Mouse (Mus musculus) embryonic facial prominence, embryonic 13.5 days (tissue): ENCODE data around the gene Gbf1. TPM values are rescaled to one million over a fixed set of nuclear protein-coding genes. Genes with fewer than 3 reads are reported as not detected.
A peak's percentile ranks its signal among the peaks of the same experiment; 100 is the strongest.

Source experiments
- ATAC-seq: fragments of 200-750 bp; cut with Nextera tagmentation; 2 replicates; pipeline ENCODE4 v1.8.0; 2017; ENCODE audit warnings: low read depth; ENCODE audit not compliant: insufficient number of reproducible peaks, insufficient read depth, low FRiP score, low TSS enrichment
- H3K27ac ChIP-seq: fragments of 300-500 bp; sonication (generic); 2 replicates; pipeline ENCODE4 v1.5.1; 2015; ENCODE audit warnings: moderate library complexity, mild to moderate bottlenecking, inconsistent platforms
- H3K27me3 ChIP-seq: fragments of 300-500 bp; sonication (generic); 2 replicates; pipeline ENCODE4 v1.6.1; 2015; ENCODE audit warnings: mild to moderate bottlenecking, inconsistent platforms
- H3K36me3 ChIP-seq: fragments of 300-500 bp; sonication (generic); 2 replicates; pipeline ENCODE4 v1.6.1; 2015; ENCODE audit warnings: mild to moderate bottlenecking, inconsistent platforms
- H3K4me1 ChIP-seq: fragments of 300-500 bp; sonication (generic); 2 replicates; pipeline ENCODE4 v1.6.1; 2015; ENCODE audit warnings: inconsistent platforms
- H3K4me2 ChIP-seq: fragments of 300-500 bp; sonication (generic); 2 replicates; pipeline ENCODE4 v1.6.1; 2015; ENCODE audit warnings: moderate library complexity, mild to moderate bottlenecking, inconsistent platforms
- H3K4me3 ChIP-seq: fragments of 300-500 bp; sonication (generic); 2 replicates; pipeline ENCODE4 v1.5.1; 2015; ENCODE audit warnings: mild to moderate bottlenecking, inconsistent platforms
- H3K9ac ChIP-seq: fragments of 300-500 bp; sonication (generic); 2 replicates; pipeline ENCODE4 v1.6.1; 2015; ENCODE audit warnings: mild to moderate bottlenecking, inconsistent platforms
- H3K9me3 ChIP-seq: fragments of 300-500 bp; sonication (generic); 2 replicates; pipeline ENCODE4 v1.6.1; 2016; ENCODE audit warnings: inconsistent platforms
- WGBS: fragments of 180-500 bp; shearing (Covaris S2); methylation state at CpG from one replicate; pipeline ENCODE4 v1.1.7; 2015; ENCODE audit warnings: mixed read lengths; 5-methylcytosine and 5-hydroxymethylcytosine counted together
- polyA plus RNA-seq: library from polyadenylated mRNA; unstranded; fragments of >200 nt; fragmentation: Nextera tagmentation; extraction: Ambion mirVana; gene quantifications from 2 replicates; pipeline ENCODE4 v1.2.1, GENCODE M21; 2015

The Gbf1 gene
- polyA plus RNA-seq, 1 experiment from 2014 or later = 67.6 TPM

GRCm38 (mm10) chr19:46329031-46329641 lies 176.8 kb downstream of the Gbf1 start:
- H3K27me3 ChIP-seq = peaks cover 44% of the 10 kb centered on the region
- peak overlapping the region; percentile 86 for H3K27ac ChIP-seq
- H3K9ac ChIP-seq = peak overlapping the region; percentile 78
- H3K4me3 ChIP-seq = peak overlapping the region; percentile 73
- WGBS = 2% methylated on average over 54 of the region's 54 CpGs
- peaks cover 19% of the 10 kb centered on the region for H3K36me3 ChIP-seq
- ATAC-seq = no peak; the same call in 1 of the 2 replicates
- peaks cover 30% of the 10 kb centered on the region for H3K4me1 ChIP-seq
- no peaks in the 10 kb centered on the region for H3K9me3 ChIP-seq
- peak overlapping the region; percentile 100 for H3K4me2 ChIP-seq

GRCm38 (mm10) chr19:46329951-46330350 lies 177.6 kb downstream of the Gbf1 start:
- ATAC-seq = no peak
- Histone ChIP-seq H3K36me3 (peaks cover 19% of the 10 kb centered on the region), H3K4me1 (peaks cover 30% of the 10 kb centered on the region), H3K27me3 (peaks cover 36% of the 10 kb centered on the region), H3K9ac (no peak overlapping the region), H3K9me3 (no peaks in the 10 kb centered on the region), H3K4me2 (peak overlapping the region; percentile 100), H3K27ac (no peak overlapping the region), H3K4me3 (0 out of 2 replicates have a peak overlapping the region, but pooled peaks have one; percentile 11)
- WGBS = 6% methylated on average over 16 of the region's 16 CpGs

- Histone ChIP-seq H3K4me2 (no peak overlapping the region), H3K27ac (no peak overlapping the region), H3K9me3 (no peaks in the 10 kb centered on the region), H3K4me1 (peaks cover 30% of the 10 kb centered on the region), H3K27me3 (peaks cover 29% of the 10 kb centered on the region), H3K9ac (no peak overlapping the region), H3K4me3 (no peak overlapping the region), H3K36me3 (peaks cover 19% of the 10 kb centered on the region)
- WGBS = 95% methylated on average over 12 of the region's 12 CpGs
- no peak for ATAC-seq
Measured at GRCm38 (mm10) chr19:46330696-46331095, 178.4 kb downstream of the Gbf1 start.

GRCm38 (mm10) chr19:46331326-46331725 lies 179.0 kb downstream of the Gbf1 start:
- WGBS = 89% methylated on average over 14 of the region's 14 CpGs
- H3K36me3 ChIP-seq = peaks cover 19% of the 10 kb centered on the region
- H3K9ac ChIP-seq = no peak overlapping the region
- H3K4me1 ChIP-seq = peaks cover 30% of the 10 kb centered on the region
- no peaks in the 10 kb centered on the region for H3K9me3 ChIP-seq
- H3K4me2 ChIP-seq = no peak overlapping the region
- H3K27me3 ChIP-seq = peaks cover 22% of the 10 kb centered on the region
- no peak overlapping the region for H3K27ac ChIP-seq
- H3K4me3 ChIP-seq = no peak overlapping the region
- no peak for ATAC-seq

GRCm38 (mm10) chr19:46331936-46332335 lies 179.6 kb downstream of the Gbf1 start:
- no peak for ATAC-seq
- H3K36me3 ChIP-seq = peaks cover 19% of the 10 kb centered on the region
- no peak overlapping the region for H3K4me2 ChIP-seq
- H3K27me3 ChIP-seq = peaks cover 16% of the 10 kb centered on the region
- no peak overlapping the region for H3K9ac ChIP-seq
- no peaks in the 10 kb centered on the region for H3K9me3 ChIP-seq
- H3K4me1 ChIP-seq = peaks cover 25% of the 10 kb centered on the region
- 78% methylated on average over 3 of the region's 3 CpGs for WGBS
- no peak overlapping the region for H3K4me3 ChIP-seq
- H3K27ac ChIP-seq = no peak overlapping the region

- H3K9me3 ChIP-seq = no peaks in the 10 kb centered on the region
- H3K4me3 ChIP-seq = no peak overlapping the region
- H3K9ac ChIP-seq = 0 out of 2 replicates have a peak overlapping the region, but pooled peaks have one; percentile 11
- peaks cover 19% of the 10 kb centered on the region for H3K36me3 ChIP-seq
- no peak for ATAC-seq
- H3K4me1 ChIP-seq = peaks cover 25% of the 10 kb centered on the region
- no peak overlapping the region for H3K27ac ChIP-seq
- H3K4me2 ChIP-seq = no peak overlapping the region
- peaks cover 12% of the 10 kb centered on the region for H3K27me3 ChIP-seq
- 36% methylated on average over 7 of the region's 7 CpGs for WGBS
Measured at GRCm38 (mm10) chr19:46332721-46333339, 180.5 kb downstream of the Gbf1 start.

- Histone ChIP-seq H3K4me1 (peaks cover 26% of the 10 kb centered on the region), H3K4me2 (no peak overlapping the region), H3K36me3 (peaks cover 19% of the 10 kb centered on the region), H3K9ac (no peak overlapping the region), H3K9me3 (no peaks in the 10 kb centered on the region), H3K27ac (no peak overlapping the region), H3K4me3 (no peak overlapping the region), H3K27me3 (peaks cover 12% of the 10 kb centered on the region)
- no peak for ATAC-seq
- 91% methylated on average over 3 of the region's 3 CpGs for WGBS
Measured at GRCm38 (mm10) chr19:46333906-46334305, 181.6 kb downstream of the Gbf1 start.

Other genes with a start within 250 kb of the Gbf1 start
- 22.3 TPM in 2 replicates for gene Armh3, start 154.0 kb upstream of the Gbf1 start, polyA plus RNA-seq
- 7.3 and 7.4 TPM in 2 replicates for gene Hps6, start 149.0 kb upstream of the Gbf1 start, polyA plus RNA-seq
- gene Pprc1, start 107.6 kb upstream of the Gbf1 start, polyA plus RNA-seq = 33.2 and 38.8 TPM in 2 replicates
- 121 and 124 TPM in 2 replicates for gene Ldb1, start 107.3 kb upstream of the Gbf1 start, polyA plus RNA-seq
- 89.6 and 96.1 TPM in 2 replicates for gene Nolc1, start 76.6 kb upstream of the Gbf1 start, polyA plus RNA-seq
- 0.25 and 0.28 TPM in 2 replicates for gene Elovl3, start 20.6 kb upstream of the Gbf1 start, polyA plus RNA-seq
- 2.4 and 2.5 TPM in 2 replicates for gene Pitx3, start 4.2 kb upstream of the Gbf1 start, polyA plus RNA-seq
- 9.0 and 9.5 TPM in 2 replicates for gene Nfkb2, start 151.8 kb downstream of the Gbf1 start, polyA plus RNA-seq
- gene Psd, start 174.6 kb downstream of the Gbf1 start, polyA plus RNA-seq = 5.0 and 6.0 TPM in 2 replicates
- gene Fbxl15, start 175.7 kb downstream of the Gbf1 start, polyA plus RNA-seq = 15.1 and 16.5 TPM in 2 replicates
- 177 and 188 TPM in 2 replicates for gene Cuedc2, start 186.2 kb downstream of the Gbf1 start, polyA plus RNA-seq
- gene Mfsd13a, start 188.6 kb downstream of the Gbf1 start, polyA plus RNA-seq = 3.3 and 4.3 TPM in 2 replicates
- 1.5 and 2.3 TPM in 2 replicates for gene 2310034G01Rik, start 197.8 kb downstream of the Gbf1 start, polyA plus RNA-seq
- 139 and 160 TPM in 2 replicates for gene Actr1a, start 243.2 kb downstream of the Gbf1 start, polyA plus RNA-seq
- gene Sufu, start 244.4 kb downstream of the Gbf1 start, polyA plus RNA-seq = 38.5 and 39.3 TPM in 2 replicates